Comparison of ENCODE assay signal across 20 mouse cellular contexts in the genomic region with DNA sequence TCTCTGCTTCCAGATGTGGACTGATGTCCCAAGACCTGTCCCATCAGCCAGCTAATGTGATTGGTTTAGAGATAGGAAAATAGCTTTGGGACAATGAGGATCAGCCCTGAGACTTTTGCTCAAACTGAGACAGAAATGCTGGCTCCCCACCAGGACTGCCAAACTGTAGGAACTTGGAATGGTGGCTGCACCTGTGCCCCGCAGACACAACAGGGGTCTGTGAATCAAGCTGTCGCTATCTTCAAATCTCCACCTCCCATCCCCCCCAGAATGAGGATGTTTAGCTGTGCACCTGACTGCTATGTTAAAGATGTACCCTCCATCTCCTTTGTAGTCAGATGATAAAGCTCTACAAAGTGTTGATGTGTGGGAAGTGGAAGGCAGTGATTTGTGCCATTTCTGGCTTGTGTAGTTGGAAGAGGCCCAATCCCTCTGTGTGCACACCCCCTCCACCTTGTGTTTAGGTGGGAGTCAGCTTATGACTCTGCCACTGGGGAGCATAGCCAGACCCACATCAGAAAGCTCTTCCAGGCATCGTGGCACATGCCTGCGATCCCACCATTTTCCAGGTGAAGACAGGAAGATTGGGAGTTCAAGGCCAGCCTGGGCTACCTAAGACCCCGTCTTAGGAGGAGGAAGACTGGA. TPM values are rescaled to one million over a fixed set of nuclear protein-coding genes. Genes with fewer than 3 reads are reported as not detected.
A peak's percentile ranks its signal among the peaks of the same experiment; 100 is the strongest.
DNase-seq lines count a peak whose midpoint lies in the region; ATAC-seq and TF ChIP-seq lines count a peak whose summit lies in the region.
"Had no signal": no experiment of that assay in that cellular context is flagged by ENCODE, and none has a peak within 500 bp of the region (broad histone marks: within the 10 kb centered on the region; RNA-seq: fewer than 3 reads in every experiment).

No protein-coding gene starts in this region.

- no peaks in the 10 kb centered on the region for H3K27me3 ChIP-seq in cerebellum, adult 2 months (ENCODE audit: control insufficient read depth, insufficient read depth, low read length)
- H3K27me3 ChIP-seq in midbrain, embryonic 11.5 days (ENCODE audit: control insufficient read depth, insufficient read depth, low read length): no peaks in the 10 kb centered on the region
- H3K27me3 ChIP-seq in midbrain, embryonic 13.5 days: peaks cover 12% of the 10 kb centered on the region; the same call in 1 of the 2 replicates
- H3K27me3 ChIP-seq: forebrain, embryonic 15.5 days; stomach, embryonic 15.5 days had no signal

- no peak for TF ChIP-seq CTCF in cerebellum, adult 2 months (IDR thresholded peaks at IDR 0.05; ENCODE audit: borderline replicate concordance, insufficient read depth, low read depth, low read length)

- no peak overlapping the region for H3K4me2 ChIP-seq in midbrain, embryonic 11.5 days
- H3K4me2 ChIP-seq in midbrain, embryonic 13.5 days (replicated peaks): no peak overlapping the region
- H3K4me2 ChIP-seq: forebrain, embryonic 15.5 days; hindbrain, embryonic 14.5 days; stomach, embryonic 15.5 days had no signal

- no peak overlapping the region for H3K9ac ChIP-seq in midbrain, embryonic 11.5 days (ENCODE audit: low read length)
- H3K9ac ChIP-seq in midbrain, embryonic 13.5 days (replicated peaks): no peak overlapping the region
- H3K9ac ChIP-seq: forebrain, embryonic 15.5 days; hindbrain, embryonic 14.5 days; stomach, embryonic 15.5 days had no signal

- intact Hi-C loops in left cerebral cortex, postnatal 14 days (cut with DNase I): no loop called here

- H3K36me3 ChIP-seq in midbrain, embryonic 11.5 days (ENCODE audit: control insufficient read depth, insufficient read depth, low read length): no peaks in the 10 kb centered on the region
- no peaks in the 10 kb centered on the region for H3K36me3 ChIP-seq in midbrain, embryonic 13.5 days
- H3K36me3 ChIP-seq: forebrain, embryonic 15.5 days; stomach, embryonic 15.5 days had no signal

- no peak for TF ChIP-seq POLR2A in cerebellum, adult 2 months (IDR thresholded peaks at IDR 0.05; ENCODE audit: borderline replicate concordance, insufficient read depth, low read length)

- DNase-seq in cerebellum, adult 2 months: peak in 1 of 2 experiments; percentile 29
- DNase-seq in cerebellum, adult 18-20 months: no peak
- DNase-seq in layer of hippocampus, adult 11-12 months (ENCODE audit: low spot score): peak; percentile 54
- no peak for DNase-seq in layer of hippocampus, postnatal 10 days (ENCODE audit: low spot score in 2 of 2)
- DNase-seq in midbrain, embryonic 11.5 days (ENCODE audit: low spot score, missing footprints): peak; percentile 72
- DNase-seq in left cerebral cortex, postnatal 14 days (ENCODE audit: low spot score in 2 of 2): peak; percentile 32 to 77
- DNase-seq in adrenal gland, adult 2 months: no peak
- DNase-seq: kidney, adult 18-20 months; thymus, adult 18-20 months had no signal

- WGBS in cerebellum, adult 2 months: 48% methylated on average over 5 of the region's 5 CpGs
- 85% methylated on average over 5 of the region's 5 CpGs for WGBS in midbrain, embryonic 11.5 days
- WGBS in midbrain, embryonic 13.5 days: 79% methylated on average over 5 of the region's 5 CpGs

- H3K27ac ChIP-seq in cerebellum, adult 2 months (ENCODE audit: insufficient read depth, low read length): peak overlapping the region; percentile 17; the same call in 1 of the 2 replicates
- H3K27ac ChIP-seq in midbrain, embryonic 11.5 days (ENCODE audit: low read depth, low read length): no peak overlapping the region
- no peak overlapping the region for H3K27ac ChIP-seq in midbrain, embryonic 13.5 days
- H3K27ac ChIP-seq: embryonic facial prominence, embryonic 10.5 days; forebrain, embryonic 15.5 days; heart, embryonic 10.5 days; hindbrain, embryonic 14.5 days; stomach, embryonic 15.5 days had no signal

- H3K9me3 ChIP-seq in midbrain, embryonic 11.5 days (ENCODE audit: control insufficient read depth, low read length): no peaks in the 10 kb centered on the region
- no peaks in the 10 kb centered on the region for H3K9me3 ChIP-seq in midbrain, embryonic 13.5 days
- H3K9me3 ChIP-seq: forebrain, embryonic 15.5 days; heart, embryonic 10.5 days; stomach, embryonic 15.5 days had no signal

- ATAC-seq in midbrain, embryonic 11.5 days (ENCODE audit: low FRiP score): no peak
- ATAC-seq in midbrain, embryonic 13.5 days: no peak
- ATAC-seq: forebrain, embryonic 15.5 days; inflammation-experienced regulatory T-cells, adult 6 months had no signal

- H3K4me3 ChIP-seq in cerebellum, adult 2 months (replicated peaks; ENCODE audit: insufficient read depth, low read depth, low read length): no peak overlapping the region
- no peak overlapping the region for H3K4me3 ChIP-seq in midbrain, embryonic 11.5 days (ENCODE audit: low read depth, low read length)
- no peak overlapping the region for H3K4me3 ChIP-seq in midbrain, embryonic 13.5 days (replicated peaks)
- H3K4me3 ChIP-seq: embryonic facial prominence, embryonic 10.5 days; forebrain, embryonic 15.5 days; heart, embryonic 10.5 days; stomach, embryonic 15.5 days had no signal

- peaks cover 8% of the 10 kb centered on the region; the same call in 1 of the 2 replicates for H3K4me1 ChIP-seq in cerebellum, adult 2 months (ENCODE audit: control insufficient read depth, insufficient read depth, low read length)
- peaks cover 14% of the 10 kb centered on the region for H3K4me1 ChIP-seq in midbrain, embryonic 11.5 days (ENCODE audit: control insufficient read depth, insufficient read depth, low read length)
- H3K4me1 ChIP-seq in midbrain, embryonic 13.5 days (replicated peaks): peaks cover 18% of the 10 kb centered on the region

RNA-seq across cellular contexts. Expression of a gene that starts 0.7 kb away (rescaled TPM):
- polyA plus RNA-seq in cerebellum, adult 2 months (2012; rRNA removed): 21.9 and 23.8 TPM in 2 replicates
- 1 to 10 TPM; 7.8 to 9.4 TPM for total RNA-seq in layer of hippocampus, postnatal 10 days (2021)
- 23.1 and 24.5 TPM in 2 replicates for polyA plus RNA-seq in midbrain, embryonic 11.5 days (2014; fragmentation: Nextera tagmentation; extraction: Ambion mirVana)
- 21.2 and 23.6 TPM in 2 replicates for polyA plus RNA-seq in midbrain, embryonic 13.5 days (2015; fragmentation: Nextera tagmentation; extraction: Ambion mirVana)
- 10 to 100 TPM in 1 of 2 experiments, 1 to 10 TPM in 1; 7.3 to 10.2 TPM for total RNA-seq in left cerebral cortex, postnatal 14 days (2021)
- 10 to 100 TPM in 1 of 2 experiments, 1 to 10 TPM in 1; 9.1 to 18.7 TPM for total RNA-seq in adrenal gland, adult 2 months (2021)
- polyA plus RNA-seq in adrenal gland, adult 2 months (2012; rRNA removed): 52.4 and 74.3 TPM in 2 replicates

RNA-seq across cellular contexts. Expression of a gene that starts 2.9 kb away (rescaled TPM):
- 0.57 and 0.73 TPM in 2 replicates for polyA plus RNA-seq in cerebellum, adult 2 months (2012; rRNA removed)
- total RNA-seq in layer of hippocampus, postnatal 10 days (2021): under 1 TPM; 0.48 to 0.69 TPM
- polyA plus RNA-seq in midbrain, embryonic 11.5 days (2014; fragmentation: Nextera tagmentation; extraction: Ambion mirVana): 0.52 TPM in 1 of 2 replicates, not detected in the other
- polyA plus RNA-seq in midbrain, embryonic 13.5 days (2015; fragmentation: Nextera tagmentation; extraction: Ambion mirVana): not detected in 2 replicates
- under 1 TPM; 0.40 to 0.44 TPM for total RNA-seq in left cerebral cortex, postnatal 14 days (2021)
- total RNA-seq in adrenal gland, adult 2 months (2021): 1 to 10 TPM; 1.2 to 1.6 TPM
- polyA plus RNA-seq in adrenal gland, adult 2 months (2012; rRNA removed): 2.0 and 2.7 TPM in 2 replicates
- polyA plus RNA-seq: forebrain, embryonic 15.5 days; hindbrain, embryonic 14.5 days; inflammation-experienced regulatory T-cells, adult 6 months; limb, embryonic 11.5 days; midbrain, postnatal 0 days; neural tube, embryonic 14.5 days had no signal

RNA-seq across cellular contexts. Expression of a gene that starts 9.8 kb away (rescaled TPM):
- polyA plus RNA-seq in cerebellum, adult 2 months (2012; rRNA removed): 63.4 and 63.8 TPM in 2 replicates
- 1 to 10 TPM; 3.2 to 6.4 TPM for total RNA-seq in layer of hippocampus, postnatal 10 days (2021)
- 8.2 and 8.4 TPM in 2 replicates for polyA plus RNA-seq in midbrain, embryonic 11.5 days (2014; fragmentation: Nextera tagmentation; extraction: Ambion mirVana)
- polyA plus RNA-seq in midbrain, embryonic 13.5 days (2015; fragmentation: Nextera tagmentation; extraction: Ambion mirVana): 10.8 and 11.7 TPM in 2 replicates
- total RNA-seq in left cerebral cortex, postnatal 14 days (2021): 1 to 10 TPM; 6.9 to 8.2 TPM
- total RNA-seq in adrenal gland, adult 2 months (2021): 10 to 100 TPM; 18.8 to 34.5 TPM
- polyA plus RNA-seq in adrenal gland, adult 2 months (2012; rRNA removed): 51.8 and 59.1 TPM in 2 replicates
- total RNA-seq: common myeloid progenitor, adult 5-6 weeks had no signal

RNA-seq across cellular contexts. Expression of a gene that starts 15.9 kb away (rescaled TPM):
- 197 and 214 TPM in 2 replicates for polyA plus RNA-seq in cerebellum, adult 2 months (2012; rRNA removed)
- 10 to 100 TPM; 41.6 to 45.5 TPM for total RNA-seq in layer of hippocampus, postnatal 10 days (2021)
- polyA plus RNA-seq in midbrain, embryonic 11.5 days (2014; fragmentation: Nextera tagmentation; extraction: Ambion mirVana): 84.3 and 86.0 TPM in 2 replicates
- polyA plus RNA-seq in midbrain, embryonic 13.5 days (2015; fragmentation: Nextera tagmentation; extraction: Ambion mirVana): 128 and 132 TPM in 2 replicates
- 10 to 100 TPM; 53.4 to 55.3 TPM for total RNA-seq in left cerebral cortex, postnatal 14 days (2021)
- 10 to 100 TPM; 57.8 to 73.6 TPM for total RNA-seq in adrenal gland, adult 2 months (2021)
- 276 and 312 TPM in 2 replicates for polyA plus RNA-seq in adrenal gland, adult 2 months (2012; rRNA removed)

RNA-seq across cellular contexts. Expression of a gene that starts 32.9 kb away (rescaled TPM):
- 726 and 810 TPM in 2 replicates for polyA plus RNA-seq in cerebellum, adult 2 months (2012; rRNA removed)
- 100 to 1,000 TPM; 572 to 600 TPM for total RNA-seq in layer of hippocampus, postnatal 10 days (2021)
- 66.6 and 92.0 TPM in 2 replicates for polyA plus RNA-seq in midbrain, embryonic 11.5 days (2014; fragmentation: Nextera tagmentation; extraction: Ambion mirVana)
- 92.0 and 99.2 TPM in 2 replicates for polyA plus RNA-seq in midbrain, embryonic 13.5 days (2015; fragmentation: Nextera tagmentation; extraction: Ambion mirVana)
- total RNA-seq in left cerebral cortex, postnatal 14 days (2021): 100 to 1,000 TPM; 499 to 503 TPM
- 10 to 100 TPM; 27.9 to 28.7 TPM for total RNA-seq in adrenal gland, adult 2 months (2021)
- polyA plus RNA-seq in adrenal gland, adult 2 months (2012; rRNA removed): 10.2 and 17.3 TPM in 2 replicates
- total RNA-seq: common myeloid progenitor, adult 5-6 weeks had no signal

Comparison
In these comparisons a context has a peak if more than half of its experiments do, and no peak if none do; other contexts are left out.
1. DNase-seq: peak in layer of hippocampus, adult 11-12 months (single experiment), midbrain, embryonic 11.5 days (single experiment) and left cerebral cortex, postnatal 14 days (2 of 2); none in cerebellum, adult 18-20 months (0 of 2), layer of hippocampus, postnatal 10 days (0 of 2) and adrenal gland, adult 2 months (single experiment).